ENCODE assay signal across 8 mouse cellular contexts in genomic region chr11:105927065-105928030, GRCm38 (mm10). TPM values are rescaled to one million over a fixed set of nuclear protein-coding genes. Genes with fewer than 3 reads are reported as not detected.
DNase-seq lines count a peak whose midpoint lies in the region; ATAC-seq and TF ChIP-seq lines count a peak whose summit lies in the region.

No protein-coding gene starts in this region.

- H3K4me2 ChIP-seq in hindbrain, embryonic 11.5 days (replicated peaks; ENCODE audit: low read depth, low read length): no peak overlapping the region

- H3K9ac ChIP-seq in ES-E14 (ENCODE audit: insufficient read depth, low read depth, low read length, poor library complexity, severe bottlenecking): no peak overlapping the region
- H3K9ac ChIP-seq in hindbrain, embryonic 11.5 days (ENCODE audit: low read depth, low read length): no peak overlapping the region

- H3K4me1 ChIP-seq in ES-E14 (ENCODE audit: control insufficient read depth in 2 of 2, insufficient read depth in 2 of 2, low read length in 2 of 2, poor library complexity in 1 of 2): no peaks in the 10 kb centered on the region; a peak in 1 of 4 replicates
- peaks cover 13% of the 10 kb centered on the region for H3K4me1 ChIP-seq in forebrain, embryonic 10.5 days
- no peaks in the 10 kb centered on the region for H3K4me1 ChIP-seq in hindbrain, embryonic 11.5 days (replicated peaks; ENCODE audit: control insufficient read depth, insufficient read depth, low read length)

- in situ Hi-C loops in ES-E14 (cut with MboI; ENCODE audit: low sequenced_read_pairs in 2 of 2, unreplicated experiment in 2 of 2): no loop called here

- no peaks in the 10 kb centered on the region for H3K36me3 ChIP-seq in ES-E14 (ENCODE audit: control insufficient read depth, insufficient read depth, low read length, poor library complexity, severe bottlenecking)
- H3K36me3 ChIP-seq in forebrain, embryonic 10.5 days (replicated peaks): peaks cover 12% of the 10 kb centered on the region
- no peaks in the 10 kb centered on the region for H3K36me3 ChIP-seq in hindbrain, embryonic 11.5 days (ENCODE audit: control insufficient read depth, insufficient read depth, low read length)

- 56% methylated on average over 14 of the region's 14 CpGs for WGBS in forebrain, embryonic 10.5 days
- WGBS in hindbrain, embryonic 11.5 days: 60% methylated on average over 14 of the region's 14 CpGs

- H3K9me3 ChIP-seq in ES-E14 (ENCODE audit: control insufficient read depth, insufficient read depth, low read depth, low read length): no peaks in the 10 kb centered on the region
- H3K9me3 ChIP-seq in forebrain, embryonic 10.5 days: no peaks in the 10 kb centered on the region
- H3K9me3 ChIP-seq in hindbrain, embryonic 11.5 days (ENCODE audit: control insufficient read depth, low read length): no peaks in the 10 kb centered on the region

- H3K4me3 ChIP-seq in ES-E14 (ENCODE audit: insufficient read depth in 1 of 2, low read depth in 1 of 2, low read length in 2 of 2, poor library complexity in 1 of 2, severe bottlenecking in 1 of 2): no peak overlapping the region
- no peak overlapping the region for H3K4me3 ChIP-seq in forebrain, embryonic 10.5 days
- no peak overlapping the region for H3K4me3 ChIP-seq in hindbrain, embryonic 11.5 days (ENCODE audit: low read depth, low read length)

- ATAC-seq in hindbrain, embryonic 11.5 days (ENCODE audit: low FRiP score): peak; percentile 65; the same call in 1 of the 2 replicates

- H3K27me3 ChIP-seq in forebrain, embryonic 10.5 days (ENCODE audit: poor library complexity, severe bottlenecking): no peaks in the 10 kb centered on the region
- no peaks in the 10 kb centered on the region for H3K27me3 ChIP-seq in hindbrain, embryonic 11.5 days (ENCODE audit: control insufficient read depth, insufficient read depth, low read length)

- no peak overlapping the region for H3K27ac ChIP-seq in ES-E14 (ENCODE audit: insufficient read depth, low read depth, low read length, poor library complexity, severe bottlenecking)
- no peak overlapping the region for H3K27ac ChIP-seq in forebrain, embryonic 10.5 days
- H3K27ac ChIP-seq in hindbrain, embryonic 11.5 days (ENCODE audit: low read depth, low read length): 0 out of 2 replicates have a peak overlapping the region, but pooled peaks have one; percentile 24

- no peak for DNase-seq in ES-E14 (ENCODE audit: low read depth, low spot score)
- peak; percentile 60 for DNase-seq in brain, embryonic 18.5 days (ENCODE audit: low read depth, low spot score)
- DNase-seq in forebrain, embryonic 10.5 days (ENCODE audit: extremely low spot score, low spot score): peak; percentile 80
- DNase-seq in hindbrain, embryonic 11.5 days (ENCODE audit: low spot score): peak; percentile 87
- DNase-seq in layer of hippocampus, adult 9-10 months (ENCODE audit: low spot score): peak; percentile 74
- peak; percentile 84 for DNase-seq in lung, postnatal 10 days
- peak; percentile 89 for DNase-seq in retina, embryonic 14.5 days (ENCODE audit: low spot score)
- DNase-seq in urinary bladder, postnatal 25 days (ENCODE audit: low spot score): peak; percentile 56

TF ChIP-seq in ES-E14, 5 proteins besides CTCF, POLR2A, EP300 and RAD21:
- no peak for TF ChIP-seq ZNF384 (IDR thresholded peaks at IDR 0.05; ENCODE audit: low read depth, low read length)
- TF ChIP-seq CHD2 (IDR thresholded peaks at IDR 0.05; ENCODE audit: low read depth, low read length): no peak
- no peak for TF ChIP-seq MAFK (IDR thresholded peaks at IDR 0.05; ENCODE audit: insufficient read depth, low read depth, low read length)
- TF ChIP-seq ZC3H11A (IDR thresholded peaks at IDR 0.05; ENCODE audit: borderline replicate concordance, low read depth, low read length): peak; percentile 95
- no peak for TF ChIP-seq HCFC1 (IDR thresholded peaks at IDR 0.05; ENCODE audit: borderline replicate concordance, insufficient read depth, low read length)
TF ChIP-seq in ES-E14: peak in this region for 1.

RNA-seq across cellular contexts. Expression of gene Cyb561, which starts 25.8 kb away (rescaled TPM):
- total RNA-seq in ES-E14 (2012; rRNA removed): 14.7 and 28.6 TPM in 2 replicates
- 14.5 and 15.4 TPM in 2 replicates for polyA plus RNA-seq in forebrain, embryonic 10.5 days (2016; fragmentation: Nextera tagmentation; extraction: Ambion mirVana)
- polyA plus RNA-seq in hindbrain, embryonic 11.5 days (2014; fragmentation: Nextera tagmentation; extraction: Ambion mirVana): 17.6 and 20.9 TPM in 2 replicates

RNA-seq across cellular contexts. Expression of gene Ace, which starts 40.4 kb away (rescaled TPM):
- total RNA-seq in ES-E14 (2012; rRNA removed): 1.2 and 1.4 TPM in 2 replicates
- polyA plus RNA-seq in forebrain, embryonic 10.5 days (2016; fragmentation: Nextera tagmentation; extraction: Ambion mirVana): 0.28 and 0.74 TPM in 2 replicates
- polyA plus RNA-seq in hindbrain, embryonic 11.5 days (2014; fragmentation: Nextera tagmentation; extraction: Ambion mirVana): 0.46 and 0.53 TPM in 2 replicates
